Mouse (Mus musculus) midbrain, embryonic 13.5 days (tissue): ENCODE results near the gene Rsph10b. TPM values are rescaled to one million over a fixed set of nuclear protein-coding genes. Genes with fewer than 3 reads are reported as not detected.

Experiments used
- ATAC-seq: fragments of 200-750 bp; cut with Nextera tagmentation; 2 replicates; pipeline ENCODE4 v1.8.0; 2017; ENCODE audit warnings: mild to moderate bottlenecking, moderate TSS enrichment, moderate library complexity
- H3K27ac ChIP-seq: fragments of 300-500 bp; sonication (generic); 2 replicates; pipeline ENCODE4 v1.5.1; 2015; ENCODE audit warnings: inconsistent platforms, mild to moderate bottlenecking, moderate library complexity
- H3K27me3 ChIP-seq: fragments of 300-500 bp; sonication (generic); 2 replicates; pipeline ENCODE4 v1.6.1; 2015; ENCODE audit warnings: mild to moderate bottlenecking, inconsistent platforms
- H3K36me3 ChIP-seq: fragments of 300-500 bp; sonication (generic); 2 replicates; pipeline ENCODE4 v1.6.1; 2015; ENCODE audit warnings: mild to moderate bottlenecking, inconsistent platforms
- H3K4me1 ChIP-seq: fragments of 300-500 bp; sonication (generic); replicated peaks from 2 replicates; pipeline ENCODE4 v1.6.1; 2015; ENCODE audit warnings: inconsistent platforms
- H3K4me2 ChIP-seq: fragments of 300-500 bp; sonication (generic); replicated peaks from 2 replicates; pipeline ENCODE4 v1.6.1; 2015; ENCODE audit warnings: moderate library complexity, mild to moderate bottlenecking, inconsistent platforms
- H3K4me3 ChIP-seq: fragments of 300-500 bp; sonication (generic); replicated peaks from 2 replicates; pipeline ENCODE4 v1.5.1; 2015; ENCODE audit warnings: mild to moderate bottlenecking, inconsistent platforms
- H3K9ac ChIP-seq: fragments of 300-500 bp; sonication (generic); replicated peaks from 2 replicates; pipeline ENCODE4 v1.6.1; 2015; ENCODE audit warnings: mild to moderate bottlenecking, inconsistent platforms
- H3K9me3 ChIP-seq: fragments of 300-500 bp; sonication (generic); 2 replicates; pipeline ENCODE4 v1.6.1; 2016; ENCODE audit warnings: mild to moderate bottlenecking, inconsistent platforms
- WGBS: fragments of 180-500 bp; shearing (Covaris S2); methylation state at CpG from one replicate; pipeline ENCODE4 v1.1.7; 2015; 5-methylcytosine and 5-hydroxymethylcytosine counted together
- polyA plus RNA-seq: library from polyadenylated mRNA; unstranded; fragments of >200 nt; fragmentation: Nextera tagmentation; extraction: Ambion mirVana; gene quantifications from 2 replicates; pipeline ENCODE4 v1.2.1, GENCODE M21; 2015

The Rsph10b gene
- polyA plus RNA-seq, 1 experiment from 2014 or later, result 2.4 TPM

GRCm38 (mm10) chr5:143916221-143916620, 16.6 kb upstream of the Rsph10b start:
- WGBS, result 92% methylated on average over 9 of the region's 9 CpGs
- peaks cover 50% of the 10 kb centered on the region for H3K36me3 ChIP-seq
- no peak overlapping the region for H3K9ac ChIP-seq
- ATAC-seq, result no peak
- H3K27me3 ChIP-seq, result no peaks in the 10 kb centered on the region
- H3K27ac ChIP-seq, result no peak overlapping the region
- no peaks in the 10 kb centered on the region for H3K9me3 ChIP-seq
- H3K4me1 ChIP-seq, result peaks cover under 1% of the 10 kb centered on the region
- no peak overlapping the region for H3K4me2 ChIP-seq
- no peak overlapping the region for H3K4me3 ChIP-seq

GRCm38 (mm10) chr5:143917418-143917817, 15.4 kb upstream of the Rsph10b start:
- Histone ChIP-seq H3K27ac (no peak overlapping the region), H3K4me1 (no peaks in the 10 kb centered on the region), H3K4me3 (no peak overlapping the region), H3K9ac (no peak overlapping the region), H3K9me3 (no peaks in the 10 kb centered on the region), H3K27me3 (no peaks in the 10 kb centered on the region), H3K4me2 (no peak overlapping the region), H3K36me3 (peaks cover 58% of the 10 kb centered on the region)
- no peak for ATAC-seq
- 51% methylated on average over 5 of the region's 5 CpGs for WGBS

GRCm38 (mm10) chr5:143918120-143918519, 14.7 kb upstream of the Rsph10b start:
- 91% methylated on average over 3 of the region's 3 CpGs for WGBS
- H3K36me3 ChIP-seq, result peaks cover 65% of the 10 kb centered on the region
- H3K9me3 ChIP-seq, result no peaks in the 10 kb centered on the region

GRCm38 (mm10) chr5:143924781-143925452, 7.9 kb upstream of the Rsph10b start:
- Histone ChIP-seq H3K4me3 (no peak overlapping the region), H3K4me2 (no peak overlapping the region), H3K9me3 (no peaks in the 10 kb centered on the region), H3K4me1 (no peaks in the 10 kb centered on the region), H3K36me3 (peaks cover 83% of the 10 kb centered on the region), H3K27ac (no peak overlapping the region), H3K27me3 (no peaks in the 10 kb centered on the region), H3K9ac (no peak overlapping the region)
- WGBS, result 89% methylated on average over 6 of the region's 6 CpGs
- ATAC-seq, result no peak

More at GRCm38 (mm10) chr5:143918120-143918519, 14.7 kb upstream of the Rsph10b start:
- no peak overlapping the region for H3K4me3 ChIP-seq
- no peak overlapping the region for H3K9ac ChIP-seq
- H3K4me2 ChIP-seq, result no peak overlapping the region
- H3K27ac ChIP-seq, result no peak overlapping the region
- no peak for ATAC-seq
- H3K4me1 ChIP-seq, result no peaks in the 10 kb centered on the region
- H3K27me3 ChIP-seq, result no peaks in the 10 kb centered on the region

GRCm38 (mm10) chr5:143927875-143928274, 5.0 kb upstream of the Rsph10b start, which contains the start of gene Gm42421:
Gene Gm42421, plus strand, starts transcription at chr5:143928175.
- Histone ChIP-seq H3K27ac (no peak within 1 kb of the TSS), H3K36me3 (peaks cover 85% of the 10 kb centered on the region), H3K9me3 (no peaks in the 10 kb centered on the region), H3K27me3 (no peaks in the 10 kb centered on the region), H3K9ac (no peak within 1 kb of the TSS), H3K4me1 (no peaks in the 10 kb centered on the region), H3K4me2 (no peak within 1 kb of the TSS), H3K4me3 (no peak within 1 kb of the TSS)
- ATAC-seq, result no peak
- 95% methylated on average over 8 of the region's 8 CpGs for WGBS

- ATAC-seq, result no peak
- Histone ChIP-seq H3K27ac (no peak overlapping the region), H3K4me3 (no peak overlapping the region), H3K9me3 (no peaks in the 10 kb centered on the region), H3K9ac (no peak overlapping the region), H3K4me1 (no peaks in the 10 kb centered on the region), H3K36me3 (peaks cover 73% of the 10 kb centered on the region), H3K4me2 (no peak overlapping the region), H3K27me3 (no peaks in the 10 kb centered on the region)
- WGBS, result 96% methylated on average over 4 of the region's 4 CpGs
Observed at GRCm38 (mm10) chr5:143929291-143929690, 3.5 kb upstream of the Rsph10b start.

- H3K27ac ChIP-seq, result no peak overlapping the region
- 97% methylated on average over 12 of the region's 12 CpGs for WGBS
- no peaks in the 10 kb centered on the region for H3K9me3 ChIP-seq
- no peaks in the 10 kb centered on the region for H3K27me3 ChIP-seq
- ATAC-seq, result no peak
- H3K36me3 ChIP-seq, result peaks cover 60% of the 10 kb centered on the region
- H3K4me3 ChIP-seq, result no peak overlapping the region
- H3K4me1 ChIP-seq, result no peaks in the 10 kb centered on the region
- no peak overlapping the region for H3K9ac ChIP-seq
- no peak overlapping the region for H3K4me2 ChIP-seq
Observed at GRCm38 (mm10) chr5:143930656-143931055, 2.2 kb upstream of the Rsph10b start.

GRCm38 (mm10) chr5:143931863-143932580, 813 bp upstream of the Rsph10b start:
- Histone ChIP-seq H3K4me1 (no peaks in the 10 kb centered on the region), H3K4me3 (no peak overlapping the region), H3K27ac (no peak overlapping the region), H3K36me3 (peaks cover 46% of the 10 kb centered on the region), H3K9ac (no peak overlapping the region), H3K4me2 (no peak overlapping the region), H3K9me3 (no peaks in the 10 kb centered on the region), H3K27me3 (no peaks in the 10 kb centered on the region)
- ATAC-seq, result no peak
- 94% methylated on average over 6 of the region's 6 CpGs for WGBS

GRCm38 (mm10) chr5:143933414-143933813, 579 bp downstream of the Rsph10b start:
- Histone ChIP-seq H3K27me3 (no peaks in the 10 kb centered on the region), H3K4me3 (no peak overlapping the region), H3K9ac (no peak overlapping the region), H3K9me3 (no peaks in the 10 kb centered on the region), H3K4me1 (no peaks in the 10 kb centered on the region), H3K36me3 (peaks cover 38% of the 10 kb centered on the region), H3K4me2 (no peak overlapping the region), H3K27ac (no peak overlapping the region)
- ATAC-seq, result no peak
- 88% methylated on average over 11 of the region's 11 CpGs for WGBS

- H3K27ac ChIP-seq, result no peak overlapping the region
- no peaks in the 10 kb centered on the region for H3K4me1 ChIP-seq
- no peak overlapping the region for H3K9ac ChIP-seq
- H3K4me3 ChIP-seq, result no peak overlapping the region
- WGBS, result 94% methylated on average over 1 of the region's 1 CpGs
- H3K27me3 ChIP-seq, result no peaks in the 10 kb centered on the region
- no peak overlapping the region for H3K4me2 ChIP-seq
- H3K36me3 ChIP-seq, result peaks cover 33% of the 10 kb centered on the region
- no peak for ATAC-seq
- H3K9me3 ChIP-seq, result no peaks in the 10 kb centered on the region
Observed at GRCm38 (mm10) chr5:143933875-143934274, 1.0 kb downstream of the Rsph10b start.

- no peak overlapping the region for H3K9ac ChIP-seq
- 92% methylated on average over 9 of the region's 9 CpGs for WGBS
- H3K36me3 ChIP-seq, result peaks cover 15% of the 10 kb centered on the region
- no peaks in the 10 kb centered on the region for H3K9me3 ChIP-seq
- no peak for ATAC-seq
- no peaks in the 10 kb centered on the region for H3K27me3 ChIP-seq
- no peak overlapping the region for H3K4me2 ChIP-seq
- H3K4me3 ChIP-seq, result no peak overlapping the region
- H3K27ac ChIP-seq, result no peak overlapping the region
- H3K4me1 ChIP-seq, result no peaks in the 10 kb centered on the region
Observed at GRCm38 (mm10) chr5:143936156-143936555, 3.3 kb downstream of the Rsph10b start.

GRCm38 (mm10) chr5:143941588-143941987, 8.8 kb downstream of the Rsph10b start:
- no peak overlapping the region for H3K4me3 ChIP-seq
- no peak overlapping the region for H3K9ac ChIP-seq
- WGBS, result 23% methylated on average over 10 of the region's 10 CpGs
- H3K9me3 ChIP-seq, result no peaks in the 10 kb centered on the region; the same call in 1 of the 2 replicates
- no peak overlapping the region for H3K4me2 ChIP-seq
- H3K27ac ChIP-seq, result no peak overlapping the region
- 0 out of 2 replicates have a peak, but pooled peaks cover 2% of the 10 kb centered on the region for H3K36me3 ChIP-seq
- no peaks in the 10 kb centered on the region for H3K4me1 ChIP-seq
- no peak for ATAC-seq
- H3K27me3 ChIP-seq, result no peaks in the 10 kb centered on the region
